Mouse (Mus musculus): ENCODE data around the gene Scnn1a.

The Scnn1a gene

DNA sequence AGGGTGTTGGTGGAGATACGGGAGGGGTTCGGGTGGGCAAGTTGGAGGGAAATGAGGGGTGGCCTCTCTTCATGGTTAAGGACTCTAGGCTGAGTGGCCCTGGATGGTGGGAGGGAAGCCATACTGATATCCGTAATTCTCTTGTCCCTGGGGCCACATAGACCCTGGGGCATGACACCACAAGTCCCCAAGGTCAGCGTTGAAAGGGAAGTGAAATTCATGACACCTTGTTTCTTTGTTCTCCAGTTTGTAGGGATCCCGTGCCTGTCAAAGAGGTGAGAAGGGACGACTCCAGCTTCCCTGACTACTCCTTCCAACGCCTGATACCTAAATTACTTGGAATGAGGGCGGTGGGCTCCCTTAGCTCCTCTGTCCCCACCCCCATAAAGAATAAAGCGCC is 40.4 kb downstream of the Scnn1a start:
- DNase-seq (ENCODE audit: extremely low read depth, low read depth, low spot score), result no peak

DNA sequence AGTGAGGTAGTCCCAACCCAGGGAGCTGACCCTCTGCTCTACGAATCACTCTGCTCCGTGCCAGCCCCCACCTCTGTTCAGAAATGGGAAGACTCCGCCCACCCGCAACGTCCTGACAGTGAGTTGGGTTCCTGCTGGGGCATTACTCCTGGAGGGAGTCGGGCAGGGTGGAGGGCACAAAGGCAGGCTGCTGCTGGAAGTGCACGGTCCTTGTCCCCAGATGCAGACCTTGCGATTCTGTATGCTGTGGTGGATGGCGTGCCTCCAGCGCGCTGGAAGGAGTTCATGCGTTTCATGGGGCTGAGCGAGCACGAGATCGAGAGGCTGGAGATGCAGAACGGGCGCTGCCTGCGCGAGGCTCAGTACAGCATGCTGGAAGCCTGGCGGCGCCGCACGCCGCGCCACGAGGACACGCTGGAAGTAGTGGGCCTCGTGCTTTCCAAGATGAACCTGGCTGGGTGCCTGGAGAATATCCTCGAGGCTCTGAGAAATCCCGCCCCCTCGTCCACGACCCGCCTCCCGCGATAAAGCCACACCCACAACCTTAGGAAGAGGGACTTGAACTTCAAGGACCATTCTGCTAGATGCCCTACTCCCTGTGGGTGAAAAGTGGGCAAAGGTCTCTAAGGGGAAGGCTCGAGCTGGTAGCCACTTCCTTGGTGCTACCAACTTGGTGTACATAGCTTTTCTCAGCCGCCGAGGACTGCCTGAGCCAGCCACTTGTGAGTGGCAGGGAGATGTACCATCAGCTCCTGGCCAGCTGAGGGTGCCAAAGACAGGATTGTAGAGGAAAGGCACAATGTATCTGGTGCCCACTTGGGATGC is 41.2 kb downstream of the Scnn1a start:
- no peak for DNase-seq (ENCODE audit: extremely low read depth, low read depth, low spot score)

DNA sequence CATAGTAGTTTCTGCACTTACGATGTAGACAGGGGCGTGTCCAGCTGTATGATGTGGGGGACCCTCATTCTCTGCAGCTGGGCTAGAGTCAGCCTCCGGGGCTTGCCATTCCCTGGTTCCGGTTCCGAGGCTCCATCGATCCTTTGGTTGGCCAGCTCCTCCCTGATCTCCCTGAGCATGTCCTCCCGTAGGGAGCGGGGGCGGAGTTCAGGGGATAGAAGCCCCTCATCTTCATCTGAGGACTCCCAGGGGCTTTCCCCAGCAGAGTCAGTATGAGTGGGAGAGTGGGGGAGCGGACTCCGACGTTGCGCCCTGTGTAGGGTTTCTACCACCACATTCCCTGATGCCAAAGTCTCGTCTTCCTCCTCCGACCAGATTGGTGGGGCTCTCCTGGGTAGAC is 42.6 kb downstream of the Scnn1a start:
- DNase-seq (ENCODE audit: extremely low read depth, low read depth, low spot score), result no peak

- DNase-seq (ENCODE audit: extremely low read depth, low read depth, low spot score), result no peak
These were observed 43.2 kb downstream of the Scnn1a start for GRCm38 (mm10) chr6:125363451-125364242.

- DNase-seq (ENCODE audit: extremely low read depth, low read depth, low spot score), result no peak
These were observed 44.0 kb downstream of the Scnn1a start for GRCm38 (mm10) chr6:125364448-125364847.

DNA sequence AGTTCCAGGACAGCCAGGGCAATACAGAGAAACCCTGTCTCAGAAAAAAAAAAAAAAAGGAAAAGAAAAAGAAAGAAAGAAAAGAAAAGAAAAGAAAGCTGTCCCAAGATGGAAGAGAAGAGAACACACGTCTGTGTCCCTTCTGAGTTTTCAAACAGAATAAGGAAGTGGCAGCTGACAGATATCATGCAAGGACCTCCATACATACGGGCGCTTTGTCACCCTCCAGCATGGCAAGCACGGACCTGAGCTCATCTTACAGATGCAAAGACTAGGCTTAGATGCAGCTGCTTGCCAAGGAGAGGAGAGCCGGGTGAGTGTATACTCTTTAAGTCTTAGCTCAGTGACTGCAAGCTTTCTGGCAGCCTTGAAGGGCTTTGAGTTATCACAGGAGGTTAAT is 45.1 kb downstream of the Scnn1a start:
- no peak for DNase-seq (ENCODE audit: extremely low read depth, low read depth, low spot score)

GRCm38 (mm10) chr6:125366133-125366532 is 45.7 kb downstream of the Scnn1a start:
- DNase-seq (ENCODE audit: extremely low read depth, low read depth, low spot score), result no peak

- DNase-seq (ENCODE audit: extremely low read depth, low read depth, low spot score), result no peak
These were observed 47.4 kb downstream of the Scnn1a start for GRCm38 (mm10) chr6:125367758-125368371.

GRCm38 (mm10) chr6:125377042-125377441 is 56.6 kb downstream of the Scnn1a start:
- no peak for DNase-seq (ENCODE audit: extremely low read depth, low read depth, low spot score)

DNA sequence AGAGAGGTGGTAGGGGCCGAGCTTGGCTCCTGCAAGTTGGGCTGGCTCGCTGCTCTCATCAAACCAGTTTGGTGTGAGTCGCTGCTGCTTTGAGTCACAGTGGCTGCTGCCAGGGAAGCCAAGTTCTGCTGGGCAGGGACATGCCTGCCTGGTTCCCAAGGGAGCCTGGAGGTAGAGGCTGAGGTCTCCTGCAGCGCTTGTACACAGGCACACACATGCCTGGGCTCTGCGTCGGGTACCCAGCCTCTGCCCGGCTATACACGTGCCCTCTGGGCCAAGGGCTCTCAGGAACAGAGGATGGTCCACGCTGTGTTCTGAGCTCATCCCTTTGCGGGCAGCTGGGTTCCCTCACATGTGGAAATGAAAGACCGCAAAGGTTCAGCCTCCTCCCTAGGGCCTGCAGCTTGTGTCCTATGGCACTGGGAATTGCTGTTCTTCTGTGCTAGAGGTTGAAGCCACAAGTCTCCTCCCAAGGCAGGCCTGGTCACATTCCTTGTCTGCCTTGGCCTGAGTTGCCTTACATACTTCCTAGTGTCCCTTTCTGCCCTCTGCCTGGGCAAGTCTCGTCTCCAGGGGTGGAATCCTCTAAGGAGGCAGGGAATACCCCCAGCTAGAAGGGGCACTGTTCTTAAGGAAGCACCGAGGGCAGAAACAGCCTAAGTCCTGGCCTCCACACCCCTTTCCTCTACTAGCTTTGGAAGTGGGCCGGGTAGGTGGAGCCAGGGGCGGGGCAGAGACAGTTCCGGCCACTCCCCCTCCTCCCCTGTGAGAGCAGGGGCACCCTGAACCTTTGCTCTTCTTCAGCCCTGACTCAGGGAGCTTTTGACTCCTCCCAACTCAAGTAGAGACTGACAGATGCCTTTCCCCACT is 57.4 kb downstream of the Scnn1a start:
- DNase-seq (ENCODE audit: extremely low read depth, low read depth, low spot score), result peak; percentile 95

- no peak for DNase-seq (ENCODE audit: extremely low read depth, low read depth, low spot score)
These were observed 58.2 kb downstream of the Scnn1a start for GRCm38 (mm10) chr6:125378621-125379020.

GRCm38 (mm10) chr6:125379781-125380180 is 59.3 kb downstream of the Scnn1a start:
- DNase-seq (ENCODE audit: extremely low read depth, low read depth, low spot score), result no peak

DNA sequence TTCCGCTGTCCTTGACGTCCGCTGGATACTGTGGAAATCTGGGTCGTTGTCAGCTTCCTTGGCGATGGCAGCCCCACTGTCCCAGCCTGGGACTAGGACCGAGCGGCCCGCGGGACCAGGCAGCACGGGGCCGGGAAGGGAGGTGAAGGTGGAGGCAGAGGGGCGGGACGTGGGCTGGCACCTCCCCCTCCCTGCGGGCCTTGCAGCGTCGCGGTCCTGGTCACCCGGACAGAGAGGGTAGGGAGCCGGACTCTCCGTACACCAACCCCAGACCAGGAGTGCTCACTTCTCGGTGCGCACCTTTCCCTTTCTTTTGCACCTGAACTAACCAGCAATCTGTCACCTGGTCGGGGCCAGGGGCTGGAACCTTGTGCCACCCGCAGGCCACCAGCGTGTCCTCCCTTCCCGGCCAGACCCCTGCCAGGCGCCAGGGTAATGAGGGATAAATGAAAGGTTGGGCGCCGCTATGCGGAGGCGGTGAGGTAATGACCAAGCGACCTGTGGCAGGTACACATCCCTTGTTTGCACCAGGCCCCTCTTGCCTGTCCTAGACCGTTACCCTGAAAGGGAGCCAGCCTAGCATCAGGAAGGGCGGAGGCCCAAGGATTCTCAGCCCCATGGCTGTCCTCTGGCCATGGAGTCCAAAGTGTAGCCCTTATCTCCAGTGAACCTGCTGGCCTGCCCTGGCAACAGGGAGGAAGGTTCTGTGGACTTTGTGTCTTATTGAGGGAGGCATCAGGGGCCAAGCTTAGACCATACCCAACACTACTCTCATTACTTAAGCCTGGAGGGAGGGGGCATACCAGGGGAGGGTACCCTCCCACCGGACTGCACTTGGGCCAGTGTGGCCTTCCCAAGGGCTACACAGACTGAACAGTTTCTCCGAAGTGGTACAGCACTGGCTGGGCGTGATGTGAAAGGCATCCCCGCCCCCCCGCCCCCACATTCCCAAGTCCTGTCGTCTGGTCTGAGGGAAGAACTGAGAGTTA is 60.2 kb downstream of the Scnn1a start, which contains the start of gene Plekhg6:
Plekhg6 (minus strand) TSS at position 422 of the 989 bp plus-strand sequence.
- DNase-seq (ENCODE audit: extremely low read depth, low read depth, low spot score), result no peak

DNA sequence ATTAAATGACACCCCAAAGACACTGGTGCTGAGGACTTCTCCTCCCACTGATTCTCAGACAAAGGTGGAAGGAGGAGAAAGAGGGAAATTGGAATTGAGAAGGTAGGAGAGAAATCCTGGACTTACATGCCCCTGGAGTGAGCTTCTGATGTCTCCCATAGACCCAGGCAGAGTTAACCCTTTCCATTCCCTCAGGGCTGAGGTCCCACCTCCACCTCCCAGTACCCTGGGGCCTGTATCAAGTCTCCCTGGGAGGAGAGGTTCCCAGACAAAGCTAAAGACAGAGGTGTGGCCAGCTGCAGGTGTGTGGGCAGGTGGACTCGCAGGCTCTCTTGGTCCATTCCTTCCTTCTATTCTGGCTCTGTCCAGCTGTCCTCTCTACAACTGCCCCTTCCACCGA is 61.6 kb downstream of the Scnn1a start:
- no peak for DNase-seq (ENCODE audit: extremely low read depth, low read depth, low spot score)

- peak; percentile 92 for DNase-seq (ENCODE audit: extremely low read depth, low read depth, low spot score)
These were observed 64.9 kb downstream of the Scnn1a start for GRCm38 (mm10) chr6:125385066-125385974.

- DNase-seq (ENCODE audit: extremely low read depth, low read depth, low spot score), result no peak
These were observed 65.6 kb downstream of the Scnn1a start for GRCm38 (mm10) chr6:125386080-125386479.

DNA sequence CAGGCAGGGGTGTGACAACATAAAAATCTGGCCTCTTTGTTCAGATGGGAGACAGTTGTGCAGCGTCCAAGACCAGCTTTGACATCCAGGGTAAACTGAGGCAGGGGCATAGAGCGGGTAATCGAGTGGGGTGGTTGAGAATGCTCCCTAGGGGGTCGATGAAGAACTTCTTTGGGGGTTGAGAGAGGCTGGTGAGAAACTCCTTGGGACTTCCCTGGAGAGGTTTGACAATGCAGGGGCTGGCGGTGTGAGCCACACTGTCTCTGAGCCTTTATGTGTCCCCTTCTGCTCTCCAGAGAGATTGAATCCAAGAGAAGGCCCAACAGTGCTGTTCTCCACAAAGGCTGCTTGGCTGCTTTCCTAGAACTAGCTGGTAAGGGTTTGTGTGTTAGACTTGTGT is 69.4 kb downstream of the Scnn1a start:
- no peak for DNase-seq (ENCODE audit: extremely low read depth, low read depth, low spot score)
